Mouse (Mus musculus) left cerebral cortex, postnatal 4 days (tissue): ENCODE data around the gene Hltf. TPM values are rescaled to one million over a fixed set of nuclear protein-coding genes. Genes with fewer than 3 reads are reported as not detected.
"Not testable (repeated sequence)": the region's sequence is repeated elsewhere in the genome, so short reads cannot be mapped to it uniquely, and the experiment has no call there.

ENCODE experiments used
- DNase-seq: peaks from one replicate; pipeline ENCODE4 v3.0.0-alpha.2; 2022
- intact Hi-C: fragments of 180-260 bp; cut with DNase I; formaldehyde crosslinking; loops from one replicate; pipeline ENCODE4 v1.15.1; 2025
- total RNA-seq, 2 experiments: library from RNA; stranded (reverse); gene quantifications; 2 replicates each; pipeline ENCODE4 v1.2.3; 2021

Hltf gene
- 10 to 100 TPM; 17.4 to 17.7 TPM for total RNA-seq

GRCm38 (mm10) chr3:20057306-20058196 is at the start of gene Hltf:
Gene Hltf (plus strand): TSS chr3:20057811.
- DNase-seq = peak; percentile 91
- intact Hi-C loops = no loop called here

- no peak for DNase-seq
- intact Hi-C loops = no loop called here
Observed at GRCm38 (mm10) chr3:20010464-20010863, 47.1 kb upstream of the Hltf start.

DNA sequence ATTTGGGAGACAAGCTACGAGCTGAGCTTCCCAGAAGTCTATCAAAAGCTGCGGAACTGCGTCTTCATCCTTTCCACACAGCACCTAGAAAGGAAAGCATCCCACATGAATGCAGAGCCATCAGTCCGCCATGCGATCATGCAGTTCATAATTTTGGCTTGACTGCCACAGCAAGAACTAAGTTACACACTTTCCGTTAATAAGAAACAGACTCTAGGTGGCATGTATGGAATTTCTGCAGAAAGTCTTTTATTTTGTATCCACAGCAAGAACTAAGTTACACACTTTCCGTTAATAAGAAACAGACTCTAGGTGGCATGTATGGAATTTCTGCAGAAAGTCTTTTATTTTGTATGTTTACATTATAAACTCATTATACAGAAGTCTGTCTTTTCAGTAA is 46.7 kb upstream of the Hltf start:
- intact Hi-C loops, DNase-seq: not testable (repeated sequence)

GRCm38 (mm10) chr3:20014454-20014853 is 43.2 kb upstream of the Hltf start:
- no peak for DNase-seq
- intact Hi-C loops = no loop called here

GRCm38 (mm10) chr3:20018076-20018475 is 39.5 kb upstream of the Hltf start:
- intact Hi-C loops = no loop called here
- DNase-seq = no peak

- DNase-seq = no peak
- intact Hi-C loops = no loop called here
Observed at GRCm38 (mm10) chr3:20023832-20024231, 33.8 kb upstream of the Hltf start.

DNA sequence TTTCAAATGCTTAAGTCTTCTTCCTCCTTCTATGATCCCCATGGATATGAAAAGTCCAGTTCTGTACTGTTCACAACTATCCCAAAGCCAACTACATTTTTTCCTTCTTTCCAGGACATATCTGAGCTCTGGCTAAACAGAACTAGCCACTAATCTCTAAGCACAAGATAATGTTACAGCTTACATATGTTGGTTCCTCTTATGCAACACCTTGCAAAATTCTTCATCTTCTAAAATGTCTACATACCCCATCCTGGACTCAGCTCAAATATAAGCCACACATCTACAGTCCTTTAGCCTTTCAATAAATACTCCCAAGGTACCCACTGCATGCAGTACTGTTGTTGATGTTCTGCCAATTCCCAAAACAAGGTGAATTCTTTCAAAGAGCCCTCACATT is 31.1 kb upstream of the Hltf start:
- DNase-seq = no peak
- intact Hi-C loops = no loop called here

- intact Hi-C loops = no loop called here
- no peak for DNase-seq
Observed at GRCm38 (mm10) chr3:20026996-20027689, 30.5 kb upstream of the Hltf start.

GRCm38 (mm10) chr3:20027788-20028187 is 29.8 kb upstream of the Hltf start:
- no peak for DNase-seq
- intact Hi-C loops = no loop called here

- intact Hi-C loops = no loop called here
Observed at GRCm38 (mm10) chr3:20028640-20029039, 29.0 kb upstream of the Hltf start.

DNA sequence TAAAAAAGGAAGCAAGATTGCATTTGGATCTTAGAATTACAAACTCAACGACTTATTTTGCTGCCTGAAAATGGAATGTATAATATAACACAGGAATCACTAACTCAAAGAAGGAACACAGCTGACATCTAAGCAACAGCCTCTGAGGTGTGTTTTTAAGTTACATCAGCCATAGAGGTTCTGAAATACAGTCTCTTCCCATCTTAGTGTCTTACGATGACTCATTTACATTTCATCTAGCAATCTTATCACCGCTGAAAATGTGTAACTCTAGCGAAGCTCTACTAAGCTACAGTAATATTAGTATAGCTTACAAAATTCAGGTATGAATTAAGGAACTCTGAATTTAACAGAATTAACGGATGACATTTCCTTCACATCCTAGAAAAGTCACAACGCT is 26.8 kb upstream of the Hltf start:
- DNase-seq = no peak

More at GRCm38 (mm10) chr3:20028640-20029039, 29.0 kb upstream of the Hltf start:
- no peak for DNase-seq

GRCm38 (mm10) chr3:20033761-20034718 is 23.6 kb upstream of the Hltf start:
- intact Hi-C loops = no loop called here
- no peak for DNase-seq

More for the DNA sequence above, 26.8 kb upstream of the Hltf start:
- intact Hi-C loops = no loop called here

- peak; percentile 80 for DNase-seq
- intact Hi-C loops = no loop called here
Observed at GRCm38 (mm10) chr3:20034719-20035404, 22.7 kb upstream of the Hltf start, which contains the start of gene Hps3. Gene Hps3 (minus strand): TSS chr3:20035315.

DNA sequence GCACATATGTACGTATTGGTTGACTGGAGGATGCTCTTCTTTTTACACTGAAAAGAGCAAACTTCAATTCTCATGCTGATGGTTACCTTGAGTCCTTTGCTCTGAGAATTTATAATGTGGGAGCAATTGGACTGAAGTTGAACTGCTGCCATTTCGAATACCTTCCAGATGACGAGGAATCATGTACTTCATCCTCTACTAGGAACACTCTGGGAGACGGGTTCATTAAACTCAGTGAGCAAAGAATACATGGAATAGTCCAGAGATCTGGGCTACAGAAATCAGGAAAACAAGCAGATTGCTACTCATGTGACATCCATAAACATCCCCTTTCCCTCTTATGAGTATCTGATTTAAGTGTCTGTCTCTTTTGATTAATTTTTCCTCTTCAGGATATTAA is 21.5 kb upstream of the Hltf start:
- intact Hi-C loops = no loop called here
- DNase-seq = no peak

DNA sequence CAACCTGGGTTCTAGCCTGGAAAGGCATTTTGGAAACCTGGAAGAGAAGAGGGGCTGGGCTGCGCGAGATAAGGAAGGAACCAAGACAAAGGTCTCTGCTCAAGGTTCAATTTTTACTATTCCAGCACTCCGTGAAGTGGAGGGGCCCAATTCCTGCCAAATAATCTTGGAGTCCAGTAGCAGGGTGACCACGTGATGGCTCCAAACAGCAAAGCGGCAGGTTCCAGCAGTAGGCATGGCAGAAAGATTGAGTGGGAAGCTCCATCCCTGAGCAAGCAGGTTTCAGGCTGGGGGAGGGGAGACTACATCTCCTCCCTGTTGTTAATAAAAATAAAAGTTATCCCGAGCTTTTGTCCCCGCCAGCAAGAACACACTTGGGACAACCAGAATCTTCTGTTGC is 16.1 kb upstream of the Hltf start:
- intact Hi-C loops, DNase-seq: not testable (repeated sequence)

DNA sequence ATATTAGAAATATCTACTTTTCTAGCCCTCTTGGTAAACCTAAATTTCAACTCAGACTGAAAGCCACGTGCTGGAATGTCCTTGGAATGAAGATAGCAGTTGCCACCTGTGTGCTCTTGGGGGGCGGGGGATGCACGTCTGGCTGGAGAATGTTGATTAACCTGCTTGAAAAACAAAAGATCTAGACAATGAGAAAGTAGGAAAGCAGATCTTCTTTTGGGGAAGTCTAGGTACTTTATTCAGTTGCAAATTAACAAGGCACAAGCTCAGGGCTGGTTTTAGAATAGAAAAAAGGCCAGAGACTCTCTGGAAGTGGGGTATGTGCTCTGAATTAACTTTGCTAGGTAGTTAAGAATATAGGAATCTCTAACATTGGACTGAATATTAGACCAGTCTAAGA is 12.9 kb upstream of the Hltf start:
- DNase-seq, intact Hi-C loops: not testable (repeated sequence)

- intact Hi-C loops = no loop called here
- DNase-seq = no peak
Observed at GRCm38 (mm10) chr3:20058197-20058541, 558 bp downstream of the Hltf start.

- no peak for DNase-seq
- intact Hi-C loops = no loop called here
Observed at GRCm38 (mm10) chr3:20076145-20077053, 18.8 kb downstream of the Hltf start.

DNA sequence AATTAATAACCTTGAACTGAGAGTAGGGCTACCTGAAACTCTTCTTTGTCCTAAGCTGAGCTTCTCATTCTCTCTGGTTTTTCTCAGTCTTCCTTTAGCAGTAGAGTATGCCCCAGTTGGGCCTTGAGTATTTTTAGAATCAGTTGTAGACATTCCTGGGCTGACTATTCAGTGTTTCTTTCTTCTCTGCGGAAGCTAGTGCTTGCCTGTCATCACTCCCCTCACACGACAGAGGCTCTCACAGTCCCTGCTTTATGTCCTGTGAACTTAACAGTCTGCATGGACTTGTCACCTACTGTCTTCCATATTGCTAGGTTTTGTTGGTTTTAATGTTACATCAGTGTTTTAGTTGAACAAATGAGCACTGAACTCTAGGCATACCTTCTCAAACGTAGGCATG is 24.6 kb downstream of the Hltf start:
- intact Hi-C loops = no loop called here

More for the DNA sequence above, 24.6 kb downstream of the Hltf start:
- DNase-seq = no peak
